Mouse (Mus musculus): Measurements from ENCODE around the gene Irf2bp2. TPM values are rescaled to one million over a fixed set of nuclear protein-coding genes. Genes with fewer than 3 reads are reported as not detected.

The Irf2bp2 gene
- polyA plus RNA-seq, 1 experiment from 2014 or later: 3.3 TPM

DNA sequence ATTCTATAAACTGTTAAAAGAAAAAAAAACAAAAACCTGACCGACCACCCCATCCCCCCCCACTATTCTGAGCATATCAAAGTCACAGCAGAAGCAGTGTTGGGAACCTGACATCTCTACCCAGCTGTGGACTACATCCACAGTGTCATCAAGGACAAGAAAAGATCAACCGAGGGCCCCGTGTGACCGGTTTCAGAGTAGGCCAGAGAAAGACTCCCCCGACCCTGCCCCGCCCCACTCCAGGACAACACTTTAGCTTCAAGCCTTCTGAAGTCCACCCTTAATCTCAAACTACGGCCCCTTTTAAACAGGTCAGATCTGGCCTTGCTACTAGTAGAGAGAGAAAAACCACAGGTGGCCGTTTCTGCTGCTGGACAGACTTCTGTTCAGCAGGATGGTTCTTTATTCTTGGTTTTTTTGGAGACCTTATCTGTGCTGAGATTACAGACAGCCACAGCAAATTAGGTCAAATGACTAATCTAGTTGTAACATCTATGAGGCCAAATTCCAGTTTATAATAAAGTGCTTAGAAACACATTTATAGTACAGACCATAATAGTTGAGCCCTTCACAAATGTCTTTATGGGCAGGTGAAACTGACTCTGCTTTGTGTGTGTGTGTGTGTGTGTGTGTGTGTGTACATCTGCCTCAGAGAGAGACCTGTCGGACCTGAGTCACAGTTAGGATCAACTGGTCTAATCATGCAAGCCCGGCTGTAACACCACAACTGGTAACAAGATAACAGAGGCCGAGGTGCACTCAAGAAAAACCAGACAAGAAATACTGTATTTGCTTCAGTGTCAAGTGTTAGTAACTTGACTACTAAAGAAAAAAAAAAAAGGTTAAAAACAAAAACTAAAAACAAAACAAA, 4.9 kb downstream of the Irf2bp2 start:
- WGBS: 34% methylated on average over 11 of the region's 11 CpGs
- no peak for DNase-seq (ENCODE audit: low spot score)
- H3K27ac ChIP-seq: peak overlapping the region; percentile 59
- peaks cover 36% of the 10 kb centered on the region for H3K36me3 ChIP-seq
- H3K9me3 ChIP-seq: no peaks in the 10 kb centered on the region
- peak overlapping the region; percentile 99 for H3K4me3 ChIP-seq
- peaks cover 83% of the 10 kb centered on the region for H3K4me1 ChIP-seq (replicated peaks)
- no peaks in the 10 kb centered on the region for H3K27me3 ChIP-seq (ENCODE audit: insufficient read depth, poor library complexity, severe bottlenecking)

DNA sequence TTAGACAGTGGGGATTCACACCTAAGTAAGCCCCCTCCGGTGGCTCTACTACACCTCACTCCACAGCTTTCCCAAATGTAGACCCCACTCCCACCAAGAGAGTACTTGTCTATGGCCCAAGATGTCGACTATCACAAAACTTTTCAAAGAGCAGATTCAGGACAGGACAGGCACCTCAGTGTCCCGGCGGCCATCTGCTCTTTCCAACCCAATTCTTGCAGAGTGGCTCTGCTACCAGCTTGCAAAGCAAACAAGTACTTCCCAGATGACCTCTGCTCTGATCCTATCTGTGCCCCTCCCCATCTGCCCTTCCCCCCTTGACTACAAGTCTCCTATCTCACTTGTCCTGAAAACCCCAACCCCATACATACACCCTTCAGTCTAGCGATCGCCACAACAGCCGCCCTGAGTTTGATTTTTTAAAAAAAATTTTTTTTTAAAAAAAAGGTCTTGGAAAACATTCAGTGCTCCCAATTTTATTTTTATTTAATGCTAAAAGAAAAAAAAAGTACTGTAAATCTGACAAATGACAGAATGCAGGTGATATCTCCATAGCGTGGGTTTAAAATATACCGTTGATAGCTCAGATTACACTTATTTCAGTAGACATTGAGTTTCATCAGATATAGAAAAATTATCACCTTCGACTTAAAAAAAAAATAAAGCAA, 5.8 kb downstream of the Irf2bp2 start:
- WGBS: 72% methylated on average over 10 of the region's 10 CpGs
- peak overlapping the region; percentile 99 for H3K4me3 ChIP-seq

DNA sequence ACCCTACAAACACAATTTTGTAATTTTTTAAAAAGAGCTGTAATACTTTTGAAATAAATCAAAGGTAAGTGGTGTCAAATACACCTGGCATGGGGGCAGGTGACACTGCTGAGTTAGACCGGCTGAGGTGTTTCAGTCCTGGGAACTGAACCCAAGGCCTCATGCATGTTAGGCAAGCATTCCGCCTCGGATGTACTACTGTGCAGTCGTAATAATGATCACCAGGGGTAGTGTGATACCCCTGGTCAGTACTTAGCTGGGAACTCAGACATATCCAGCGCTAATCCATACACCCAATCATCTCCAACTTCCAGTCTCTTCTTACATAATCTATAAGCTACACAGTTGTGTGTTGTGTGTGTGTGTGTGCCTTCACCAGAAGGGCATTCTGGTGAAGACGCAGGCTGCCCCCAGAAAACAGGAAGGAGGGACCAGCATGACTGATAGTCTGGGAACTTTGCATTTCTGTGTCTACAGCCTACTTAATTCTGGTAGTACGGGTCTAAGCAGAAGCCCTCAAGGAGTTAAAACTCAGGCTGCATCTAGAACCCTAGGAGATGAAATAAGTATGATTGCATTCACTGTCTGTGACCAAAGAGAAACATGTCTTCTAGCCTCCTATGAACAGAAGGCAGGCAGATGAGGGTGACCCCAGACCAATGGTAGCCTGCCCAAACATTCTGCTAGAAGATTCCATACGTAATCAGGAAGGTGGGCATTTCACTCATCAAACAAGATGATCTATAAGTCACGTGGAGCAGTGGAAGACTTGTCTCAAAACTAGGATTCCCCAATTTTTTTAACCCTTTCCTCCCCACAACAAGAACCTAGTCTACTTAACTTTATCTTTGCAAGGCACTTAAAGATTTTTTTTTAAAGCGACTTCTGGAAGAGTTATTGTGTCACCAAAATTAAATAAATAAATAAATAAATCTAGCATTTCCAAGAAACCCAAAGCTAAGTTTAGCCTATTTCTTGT, 6.9 kb downstream of the Irf2bp2 start:
- Histone ChIP-seq H3K4me1 (replicated peaks) (peaks cover 88% of the 10 kb centered on the region), H3K27ac (no peak overlapping the region), H3K36me3 (peaks cover 32% of the 10 kb centered on the region), H3K27me3 (ENCODE audit: insufficient read depth, poor library complexity, severe bottlenecking) (no peaks in the 10 kb centered on the region), H3K4me3 (no peak overlapping the region), H3K9me3 (no peaks in the 10 kb centered on the region)
- WGBS: 84% methylated on average over 10 of the region's 10 CpGs
- DNase-seq (ENCODE audit: low spot score): no peak

More for the DNA sequence above, 5.8 kb downstream of the Irf2bp2 start:
- Histone ChIP-seq H3K4me1 (replicated peaks) (peaks cover 89% of the 10 kb centered on the region), H3K27me3 (ENCODE audit: insufficient read depth, poor library complexity, severe bottlenecking) (no peaks in the 10 kb centered on the region), H3K36me3 (peaks cover 36% of the 10 kb centered on the region), H3K9me3 (no peaks in the 10 kb centered on the region), H3K27ac (peak overlapping the region; percentile 23; the same call in 1 of the 2 replicates)
- DNase-seq (ENCODE audit: low spot score): no peak

DNA sequence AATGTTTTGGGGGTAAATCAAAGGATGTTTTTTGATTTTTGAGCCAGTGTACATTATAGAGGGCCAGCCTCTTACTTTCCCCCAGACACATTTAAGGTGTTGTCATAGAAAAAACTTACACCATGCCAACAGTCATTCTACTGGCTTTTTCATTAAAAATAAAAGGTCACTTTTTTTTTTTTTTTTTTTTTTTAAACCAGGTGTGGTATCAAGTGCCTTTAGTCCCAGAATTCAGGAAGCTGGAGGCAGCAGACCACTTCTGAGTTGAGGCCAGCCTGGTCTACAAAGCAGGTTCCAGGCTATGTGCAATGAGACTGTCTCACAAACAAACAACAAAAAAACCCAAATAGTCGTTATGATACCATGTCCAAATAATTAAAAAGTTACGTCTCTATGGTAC, 7.7 kb downstream of the Irf2bp2 start:
- H3K27ac ChIP-seq: no peak overlapping the region
- peaks cover 80% of the 10 kb centered on the region for H3K4me1 ChIP-seq (replicated peaks)
- no peak for DNase-seq (ENCODE audit: low spot score)
- H3K36me3 ChIP-seq: peaks cover 27% of the 10 kb centered on the region
- H3K27me3 ChIP-seq (ENCODE audit: insufficient read depth, poor library complexity, severe bottlenecking): no peaks in the 10 kb centered on the region
- no peak overlapping the region for H3K4me3 ChIP-seq
- 89% methylated on average over 2 of the region's 2 CpGs for WGBS
- no peaks in the 10 kb centered on the region for H3K9me3 ChIP-seq

DNA sequence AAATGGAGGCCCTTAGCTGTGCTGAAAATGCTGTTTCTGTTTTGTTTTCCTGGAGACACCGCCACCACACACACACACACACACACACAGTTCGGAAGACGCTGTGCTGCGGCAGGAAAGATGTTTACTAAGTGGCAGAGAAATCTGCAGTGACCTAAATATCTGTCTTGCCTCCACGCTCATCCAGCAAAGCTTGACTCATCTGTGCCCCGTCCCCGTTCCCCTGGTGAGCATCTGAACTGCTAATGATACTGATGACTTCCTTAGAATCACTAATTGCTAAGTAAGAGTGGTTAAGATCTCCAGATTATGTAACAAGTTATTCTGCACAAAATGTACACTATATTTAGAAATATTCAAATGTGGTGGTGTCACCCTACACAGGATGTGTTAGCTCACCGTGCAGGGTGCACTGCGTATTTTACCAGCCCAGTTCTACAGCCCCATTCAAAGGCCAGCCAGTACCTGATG, 8.2 kb downstream of the Irf2bp2 start:
- no peaks in the 10 kb centered on the region for H3K9me3 ChIP-seq
- WGBS: 74% methylated on average over 9 of the region's 9 CpGs
- H3K27me3 ChIP-seq (ENCODE audit: insufficient read depth, poor library complexity, severe bottlenecking): no peaks in the 10 kb centered on the region
- peaks cover 25% of the 10 kb centered on the region for H3K36me3 ChIP-seq
- H3K27ac ChIP-seq: peak overlapping the region; percentile 93; the same call in 1 of the 2 replicates
- DNase-seq (ENCODE audit: low spot score): no peak
- H3K4me3 ChIP-seq: no peak overlapping the region
- H3K4me1 ChIP-seq (replicated peaks): peaks cover 77% of the 10 kb centered on the region

DNA sequence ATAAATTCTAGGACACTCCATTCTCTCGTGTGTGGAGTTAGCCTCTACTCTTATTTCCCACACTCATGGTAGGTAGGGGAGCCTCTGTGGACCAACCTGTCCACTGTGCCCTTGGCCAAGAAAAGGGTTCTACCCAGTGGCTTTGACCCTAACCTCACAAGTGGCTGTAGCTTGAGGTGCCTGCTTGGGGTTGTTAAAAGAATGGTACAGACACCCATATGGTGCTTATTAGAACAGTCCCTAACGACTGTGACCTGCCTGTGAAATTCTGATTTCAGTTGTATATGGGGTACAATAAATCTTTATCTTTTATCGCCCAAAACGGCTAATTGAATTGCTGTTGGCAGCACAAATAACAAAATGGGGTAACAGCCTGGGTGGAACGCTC, 8.9 kb downstream of the Irf2bp2 start:
- Histone ChIP-seq H3K4me3 (peak overlapping the region; percentile 64), H3K27me3 (ENCODE audit: insufficient read depth, poor library complexity, severe bottlenecking) (no peaks in the 10 kb centered on the region), H3K4me1 (replicated peaks) (peaks cover 70% of the 10 kb centered on the region), H3K9me3 (0 out of 2 replicates have a peak, but pooled peaks cover 5% of the 10 kb centered on the region), H3K27ac (peak overlapping the region; percentile 93), H3K36me3 (peaks cover 19% of the 10 kb centered on the region)
- no peak for DNase-seq (ENCODE audit: low spot score)
- WGBS: 33% methylated on average over 5 of the region's 5 CpGs

DNA sequence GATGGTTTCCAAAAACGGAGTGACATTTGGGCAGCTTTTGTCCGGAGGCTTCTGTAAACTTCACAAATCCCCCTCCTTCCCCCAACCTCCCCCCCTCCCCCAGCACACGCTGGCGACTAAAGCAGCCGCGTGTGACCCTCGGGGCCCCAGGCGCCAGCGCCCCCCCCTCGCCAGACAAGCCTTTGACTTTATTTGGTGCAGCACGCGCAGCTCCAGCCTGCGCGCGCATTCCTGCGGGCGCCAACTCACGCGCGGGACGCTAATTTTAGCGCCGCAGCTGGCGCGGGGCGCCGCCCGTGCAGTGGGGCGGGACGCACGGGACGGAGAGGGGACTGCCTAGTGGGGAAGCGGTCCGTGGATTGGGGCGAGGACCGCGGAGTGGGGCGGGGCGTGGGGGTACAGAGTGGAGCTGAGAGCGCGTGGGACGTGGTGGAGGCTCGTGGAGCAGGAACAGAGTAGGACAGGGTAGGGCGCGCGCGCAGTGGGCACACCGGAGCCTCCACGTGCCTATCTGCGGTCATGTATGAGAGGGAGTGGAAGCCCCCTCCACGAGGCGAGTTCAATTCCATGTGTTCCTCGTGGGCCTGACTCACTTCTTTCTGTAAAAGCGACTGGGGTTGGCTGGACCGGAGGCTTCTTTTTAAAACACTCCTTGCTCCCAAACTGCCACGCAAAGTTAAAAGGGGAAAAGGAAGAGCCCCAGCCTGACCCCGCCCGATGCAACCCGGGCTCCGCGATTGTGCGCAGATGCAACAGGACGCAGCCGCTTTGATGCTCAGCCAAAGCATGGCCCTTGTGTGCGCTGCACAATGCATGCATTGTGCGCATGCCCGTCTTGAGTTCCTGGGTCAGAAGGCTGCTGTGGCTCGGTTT, 9.6 kb downstream of the Irf2bp2 start:
- Histone ChIP-seq H3K9me3 (0 out of 2 replicates have a peak, but pooled peaks cover 5% of the 10 kb centered on the region), H3K27me3 (ENCODE audit: insufficient read depth, poor library complexity, severe bottlenecking) (no peaks in the 10 kb centered on the region), H3K27ac (peak overlapping the region; percentile 93), H3K4me3 (peak overlapping the region; percentile 64), H3K4me1 (replicated peaks) (peaks cover 63% of the 10 kb centered on the region), H3K36me3 (peaks cover 18% of the 10 kb centered on the region; the same call in 1 of the 2 replicates)
- under 1% methylated on average over 68 of the region's 68 CpGs for WGBS
- peak; percentile 86 for DNase-seq (ENCODE audit: low spot score)

DNA sequence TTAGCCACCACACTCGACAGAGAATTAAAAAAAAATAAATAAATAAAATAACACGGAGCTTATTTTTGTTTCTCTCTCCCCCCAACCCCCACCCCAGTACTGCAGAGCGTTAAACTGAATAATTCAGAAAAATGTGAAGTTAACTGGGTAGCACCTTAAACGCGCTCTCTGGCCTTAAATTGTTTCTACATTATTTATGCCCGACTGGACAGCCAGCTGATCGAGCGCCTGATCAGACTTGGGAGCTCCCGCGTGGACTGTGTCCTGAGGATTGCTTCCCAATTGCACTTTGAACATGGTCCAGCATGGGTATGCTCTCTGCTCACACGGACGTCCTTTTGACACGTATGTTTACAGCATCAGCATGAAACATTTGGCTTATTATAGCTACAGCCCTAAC, 10.3 kb downstream of the Irf2bp2 start:
- 0 out of 2 replicates have a peak, but pooled peaks cover 5% of the 10 kb centered on the region for H3K9me3 ChIP-seq
- DNase-seq (ENCODE audit: low spot score): no peak
- no peaks in the 10 kb centered on the region for H3K27me3 ChIP-seq (ENCODE audit: insufficient read depth, poor library complexity, severe bottlenecking)
- peak overlapping the region; percentile 64 for H3K4me3 ChIP-seq
- peaks cover 57% of the 10 kb centered on the region for H3K4me1 ChIP-seq (replicated peaks)
- H3K36me3 ChIP-seq: peaks cover 14% of the 10 kb centered on the region; the same call in 1 of the 2 replicates
- peak overlapping the region; percentile 93 for H3K27ac ChIP-seq
- WGBS: 6% methylated on average over 13 of the region's 13 CpGs

DNA sequence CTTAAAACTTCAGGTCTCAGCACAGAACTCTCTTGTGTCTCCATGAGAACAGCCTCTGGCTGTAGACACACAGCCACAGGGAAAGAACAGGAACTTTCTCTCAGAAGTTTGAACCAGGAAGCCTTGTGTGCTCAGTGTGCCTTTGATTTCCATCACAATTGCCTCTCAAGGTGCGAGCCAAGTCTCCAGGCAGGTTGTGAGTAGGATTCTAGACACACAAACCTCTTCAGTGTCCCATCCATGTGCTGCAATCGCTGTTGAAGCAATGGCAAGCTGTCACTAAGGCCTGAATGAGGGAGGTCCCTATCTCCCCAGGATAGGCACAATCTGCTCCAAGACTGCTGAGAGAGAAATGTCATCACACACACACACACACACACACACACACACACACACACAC, 10.8 kb downstream of the Irf2bp2 start:
- peaks cover 52% of the 10 kb centered on the region for H3K4me1 ChIP-seq (replicated peaks)
- WGBS: 36% methylated on average over 2 of the region's 2 CpGs

DNA sequence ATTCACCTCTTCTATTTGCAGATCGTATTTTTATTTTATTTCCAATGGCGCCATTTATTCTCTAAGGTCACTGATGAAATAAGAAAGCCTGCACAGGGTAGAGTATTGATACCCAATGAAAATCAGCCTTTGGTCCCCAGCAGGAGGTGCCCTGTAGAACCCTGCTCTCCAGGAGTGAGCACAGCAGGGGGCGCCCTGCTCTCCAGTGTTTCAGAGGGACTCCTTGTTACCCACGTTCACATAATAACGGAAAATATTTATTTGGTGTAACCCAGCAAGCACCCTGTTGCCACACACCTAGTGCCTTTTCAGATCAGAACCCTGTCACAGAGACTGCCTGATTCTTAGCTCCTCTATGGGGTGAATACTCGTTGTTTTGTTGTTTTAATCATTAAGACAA, 11.3 kb downstream of the Irf2bp2 start:
- H3K4me3 ChIP-seq: no peak overlapping the region
- peak; percentile 55 for DNase-seq (ENCODE audit: low spot score)
- WGBS: 42% methylated on average over 6 of the region's 6 CpGs

More for the DNA sequence above, 10.8 kb downstream of the Irf2bp2 start:
- H3K36me3 ChIP-seq: peaks cover 13% of the 10 kb centered on the region; the same call in 1 of the 2 replicates
- DNase-seq (ENCODE audit: low spot score): no peak
- H3K9me3 ChIP-seq: 0 out of 2 replicates have a peak, but pooled peaks cover 5% of the 10 kb centered on the region
- peak overlapping the region; percentile 56 for H3K27ac ChIP-seq
- no peaks in the 10 kb centered on the region for H3K27me3 ChIP-seq (ENCODE audit: insufficient read depth, poor library complexity, severe bottlenecking)
- H3K4me3 ChIP-seq: peak overlapping the region; percentile 64; the same call in 1 of the 2 replicates

DNA sequence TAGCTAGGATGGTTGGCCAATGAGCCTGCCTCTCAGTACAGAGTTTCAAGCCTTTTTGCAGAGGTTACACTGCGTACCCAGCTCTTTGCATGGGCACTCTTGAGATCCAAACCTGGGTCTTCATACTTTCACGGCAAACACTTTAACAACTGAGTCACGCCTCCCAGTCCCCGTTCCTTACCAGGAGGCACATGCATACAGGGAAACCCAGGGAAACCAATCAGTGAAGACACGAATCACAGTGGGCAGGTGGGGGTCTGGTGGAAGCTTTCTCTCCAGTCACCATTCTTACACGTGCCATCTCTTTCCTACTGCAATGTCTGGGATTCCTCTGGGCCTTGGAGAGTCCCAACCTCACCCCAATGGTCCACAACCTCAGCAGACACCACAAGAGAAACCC, 12.1 kb downstream of the Irf2bp2 start:
- DNase-seq (ENCODE audit: low spot score): no peak
- Histone ChIP-seq H3K27ac (no peak overlapping the region), H3K9me3 (0 out of 2 replicates have a peak, but pooled peaks cover 5% of the 10 kb centered on the region), H3K4me1 (replicated peaks) (peaks cover 38% of the 10 kb centered on the region), H3K27me3 (ENCODE audit: insufficient read depth, poor library complexity, severe bottlenecking) (no peaks in the 10 kb centered on the region), H3K36me3 (peaks cover 3% of the 10 kb centered on the region; the same call in 1 of the 2 replicates), H3K4me3 (no peak overlapping the region)
- 95% methylated on average over 6 of the region's 6 CpGs for WGBS

More for the DNA sequence above, 11.3 kb downstream of the Irf2bp2 start:
- Histone ChIP-seq H3K4me1 (replicated peaks) (peaks cover 46% of the 10 kb centered on the region), H3K27me3 (ENCODE audit: insufficient read depth, poor library complexity, severe bottlenecking) (no peaks in the 10 kb centered on the region), H3K9me3 (0 out of 2 replicates have a peak, but pooled peaks cover 5% of the 10 kb centered on the region), H3K36me3 (peaks cover 8% of the 10 kb centered on the region; the same call in 1 of the 2 replicates), H3K27ac (peak overlapping the region; percentile 56; the same call in 1 of the 2 replicates)

Data from hindbrain, embryonic 10.5 days (tissue).